Mouse (Mus musculus) right cerebral cortex, postnatal 25 days (tissue): ENCODE data around the gene Olfr57.
"Not testable (repeated sequence)": the region's sequence is repeated elsewhere in the genome, so short reads cannot be mapped to it uniquely, and the experiment has no call there.

ENCODE experiments used
- DNase-seq: peaks from one replicate; pipeline ENCODE4 v3.0.0; 2022

Olfr57 gene

GRCm38 (mm10) chr10:79028441-79028840, at the start of gene Olfr57:
TSS of gene Olfr57 (plus strand) at chr10:79028741.
- DNase-seq, result no peak

GRCm38 (mm10) chr10:78980750-78981149, 47.8 kb upstream of the Olfr57 start, which contains the start of gene Olfr1352:
TSS of gene Olfr1352 (plus strand) at chr10:78981050.
- DNase-seq, result no peak

- DNase-seq, result no peak
Measured at GRCm38 (mm10) chr10:79012172-79012571, 16.4 kb upstream of the Olfr57 start, which contains the start of gene Olfr1351. TSS of gene Olfr1351 (plus strand) at chr10:79012472.

GRCm38 (mm10) chr10:79042457-79042856, 13.9 kb downstream of the Olfr57 start:
- not testable (repeated sequence) for DNase-seq

GRCm38 (mm10) chr10:79057370-79057769, 28.8 kb downstream of the Olfr57 start:
- not testable (repeated sequence) for DNase-seq
